Mouse (Mus musculus) forebrain, embryonic 13.5 days (tissue): ENCODE data around the gene Gbp4. TPM values are rescaled to one million over a fixed set of nuclear protein-coding genes. Genes with fewer than 3 reads are reported as not detected.
"Not testable (repeated sequence)": the region's sequence is repeated elsewhere in the genome, so short reads cannot be mapped to it uniquely, and the experiment has no call there.

Source experiments
- ATAC-seq: fragments of 200-750 bp; cut with Nextera tagmentation; 2 replicates; pipeline ENCODE4 v1.8.0; 2017
- H3K27ac ChIP-seq: fragments of 300-500 bp; sonication (generic); 2 replicates; pipeline ENCODE4 v1.5.1; 2015; ENCODE audit warnings: inconsistent platforms, mild to moderate bottlenecking, moderate library complexity
- H3K27me3 ChIP-seq: fragments of 300-500 bp; sonication (generic); 2 replicates; pipeline ENCODE4 v1.6.1; 2015; ENCODE audit warnings: mild to moderate bottlenecking, inconsistent platforms
- H3K36me3 ChIP-seq: fragments of 300-500 bp; sonication (generic); 2 replicates; pipeline ENCODE4 v1.6.1; 2015; ENCODE audit warnings: mild to moderate bottlenecking, inconsistent platforms; ENCODE audit not compliant: poor library complexity, severe bottlenecking
- H3K4me1 ChIP-seq: fragments of 300-500 bp; sonication (generic); 2 replicates; pipeline ENCODE4 v1.6.1; 2015; ENCODE audit warnings: inconsistent platforms
- H3K4me2 ChIP-seq: fragments of 300-500 bp; sonication (generic); 2 replicates; pipeline ENCODE4 v1.6.1; 2015; ENCODE audit warnings: inconsistent platforms, mild to moderate bottlenecking, moderate library complexity
- H3K4me3 ChIP-seq: fragments of 300-500 bp; sonication (generic); 2 replicates; pipeline ENCODE4 v1.5.1; 2015; ENCODE audit warnings: mild to moderate bottlenecking, inconsistent platforms
- H3K9ac ChIP-seq: fragments of 300-500 bp; sonication (generic); 2 replicates; pipeline ENCODE4 v1.6.1; 2015; ENCODE audit warnings: mild to moderate bottlenecking, inconsistent platforms
- H3K9me3 ChIP-seq: fragments of 300-500 bp; sonication (generic); replicated peaks from 2 replicates; pipeline ENCODE4 v1.6.1; 2016; ENCODE audit warnings: inconsistent platforms
- WGBS: fragments of 180-500 bp; shearing (Covaris S2); methylation state at CpG from one replicate; pipeline ENCODE4 v1.1.7; 2015; 5-methylcytosine and 5-hydroxymethylcytosine counted together
- polyA plus RNA-seq: library from polyadenylated mRNA; unstranded; fragments of >200 nt; fragmentation: Nextera tagmentation; extraction: Ambion mirVana; gene quantifications from 2 replicates; pipeline ENCODE4 v1.2.1, GENCODE M21; 2015

Gene Gbp4
- polyA plus RNA-seq = 0.38 and 0.83 TPM in 2 replicates

- not testable (repeated sequence) for H3K4me2 ChIP-seq, H3K4me3 ChIP-seq
- WGBS = 13% methylated on average over 2 of the region's 2 CpGs
Measured at GRCm38 (mm10) chr5:105139409-105140088, at the start of gene Gbp4, which contains the start of the genes Gbp9 and Gbp8. Gene Gbp4 (minus strand): TSS chr5:105139586. Gene Gbp9 (minus strand): TSS chr5:105139539. Gene Gbp8 (minus strand): TSS chr5:105139540.

GRCm38 (mm10) chr5:105181446-105181845, 42.1 kb upstream of the Gbp4 start:
- no peak for ATAC-seq
- no peak overlapping the region for H3K27ac ChIP-seq
- H3K36me3 ChIP-seq = no peaks in the 10 kb centered on the region
- H3K9ac ChIP-seq = no peak overlapping the region
- H3K4me1 ChIP-seq = no peaks in the 10 kb centered on the region
- H3K27me3 ChIP-seq = no peaks in the 10 kb centered on the region
- no peaks in the 10 kb centered on the region for H3K9me3 ChIP-seq
- H3K4me2 ChIP-seq = no peak overlapping the region
- no peak overlapping the region for H3K4me3 ChIP-seq

More at GRCm38 (mm10) chr5:105139409-105140088, at the start of gene Gbp4, which contains the start of the genes Gbp9 and Gbp8:
- H3K27ac ChIP-seq, H3K27me3 ChIP-seq, ATAC-seq, H3K9me3 ChIP-seq, H3K4me1 ChIP-seq, H3K36me3 ChIP-seq, H3K9ac ChIP-seq: not testable (repeated sequence)

GRCm38 (mm10) chr5:105156582-105156981, 17.2 kb upstream of the Gbp4 start:
- H3K9me3 ChIP-seq = no peaks in the 10 kb centered on the region
- no peak overlapping the region for H3K9ac ChIP-seq
- WGBS = 85% methylated on average over 5 of the region's 5 CpGs
- no peaks in the 10 kb centered on the region for H3K36me3 ChIP-seq
- H3K4me2 ChIP-seq = no peak overlapping the region
- no peaks in the 10 kb centered on the region for H3K4me1 ChIP-seq
- no peak overlapping the region for H3K4me3 ChIP-seq
- no peak overlapping the region for H3K27ac ChIP-seq
- no peak for ATAC-seq
- H3K27me3 ChIP-seq = no peaks in the 10 kb centered on the region

GRCm38 (mm10) chr5:105154049-105154448, 14.7 kb upstream of the Gbp4 start:
- Histone ChIP-seq H3K36me3 (no peaks in the 10 kb centered on the region), H3K9ac (no peak overlapping the region), H3K4me1 (no peaks in the 10 kb centered on the region), H3K9me3 (no peaks in the 10 kb centered on the region), H3K4me3 (no peak overlapping the region), H3K27ac (no peak overlapping the region), H3K27me3 (no peaks in the 10 kb centered on the region), H3K4me2 (no peak overlapping the region)
- no peak for ATAC-seq

- not testable (repeated sequence) for ATAC-seq, H3K36me3 ChIP-seq, H3K9me3 ChIP-seq, H3K27me3 ChIP-seq, H3K9ac ChIP-seq, H3K4me2 ChIP-seq, H3K4me3 ChIP-seq, H3K27ac ChIP-seq, H3K4me1 ChIP-seq
- WGBS = 75% methylated on average over 2 of the region's 2 CpGs
Measured at GRCm38 (mm10) chr5:105148062-105148461, 8.7 kb upstream of the Gbp4 start.

- no peaks in the 10 kb centered on the region for H3K36me3 ChIP-seq
- no peak for ATAC-seq
- H3K4me1 ChIP-seq = no peaks in the 10 kb centered on the region
- no peaks in the 10 kb centered on the region for H3K9me3 ChIP-seq
- no peaks in the 10 kb centered on the region for H3K27me3 ChIP-seq
- no peak overlapping the region for H3K9ac ChIP-seq
- H3K27ac ChIP-seq = no peak overlapping the region
- H3K4me3 ChIP-seq = no peak overlapping the region
- H3K4me2 ChIP-seq = no peak overlapping the region
Measured at GRCm38 (mm10) chr5:105146447-105146846, 7.1 kb upstream of the Gbp4 start.

GRCm38 (mm10) chr5:105145731-105146130, 6.3 kb upstream of the Gbp4 start:
- WGBS = 55% methylated on average over 3 of the region's 3 CpGs
- H3K36me3 ChIP-seq, H3K4me2 ChIP-seq, H3K4me3 ChIP-seq, H3K9me3 ChIP-seq, ATAC-seq, H3K27ac ChIP-seq, H3K9ac ChIP-seq, H3K27me3 ChIP-seq, H3K4me1 ChIP-seq: not testable (repeated sequence)

GRCm38 (mm10) chr5:105140089-105140810, 864 bp upstream of the Gbp4 start:
- H3K4me2 ChIP-seq, H3K4me1 ChIP-seq, H3K9ac ChIP-seq, H3K27ac ChIP-seq, H3K36me3 ChIP-seq, H3K4me3 ChIP-seq, ATAC-seq, H3K9me3 ChIP-seq, H3K27me3 ChIP-seq: not testable (repeated sequence)
- WGBS = 34% methylated on average over 2 of the region's 2 CpGs

GRCm38 (mm10) chr5:105138906-105139305, 480 bp downstream of the Gbp4 start:
- Histone ChIP-seq H3K9ac (no peak overlapping the region), H3K9me3 (no peaks in the 10 kb centered on the region), H3K4me3 (no peak overlapping the region), H3K36me3 (no peaks in the 10 kb centered on the region), H3K4me1 (no peaks in the 10 kb centered on the region), H3K27ac (no peak overlapping the region), H3K27me3 (no peaks in the 10 kb centered on the region), H3K4me2 (no peak overlapping the region)
- 83% methylated on average over 1 of the region's 1 CpGs for WGBS
- no peak for ATAC-seq

- not testable (repeated sequence) for ATAC-seq, H3K4me3 ChIP-seq
- 66% methylated on average over 3 of the region's 3 CpGs for WGBS
Measured at GRCm38 (mm10) chr5:105136706-105137304, 2.6 kb downstream of the Gbp4 start.

GRCm38 (mm10) chr5:105121731-105122130, 17.7 kb downstream of the Gbp4 start:
- ATAC-seq, H3K4me1 ChIP-seq, H3K27me3 ChIP-seq, H3K9me3 ChIP-seq, H3K4me3 ChIP-seq, H3K4me2 ChIP-seq, H3K36me3 ChIP-seq, H3K9ac ChIP-seq, H3K27ac ChIP-seq: not testable (repeated sequence)
- 78% methylated on average over 6 of the region's 6 CpGs for WGBS

More at GRCm38 (mm10) chr5:105136706-105137304, 2.6 kb downstream of the Gbp4 start:
- not testable (repeated sequence) for H3K36me3 ChIP-seq, H3K27me3 ChIP-seq, H3K4me1 ChIP-seq, H3K9me3 ChIP-seq, H3K27ac ChIP-seq, H3K9ac ChIP-seq, H3K4me2 ChIP-seq

GRCm38 (mm10) chr5:105115740-105116139, 23.6 kb downstream of the Gbp4 start:
- 85% methylated on average over 2 of the region's 2 CpGs for WGBS

More at GRCm38 (mm10) chr5:105115740-105116139, 23.6 kb downstream of the Gbp4 start:
- Histone ChIP-seq H3K36me3 (no peaks in the 10 kb centered on the region), H3K27me3 (no peaks in the 10 kb centered on the region), H3K4me1 (no peaks in the 10 kb centered on the region), H3K27ac (no peak overlapping the region), H3K9ac (no peak overlapping the region), H3K9me3 (no peaks in the 10 kb centered on the region), H3K4me2 (no peak overlapping the region), H3K4me3 (no peak overlapping the region)
- ATAC-seq = no peak
